Mouse (Mus musculus): ENCODE measurements around the gene Odf3l1. TPM values are rescaled to one million over a fixed set of nuclear protein-coding genes. Genes with fewer than 3 reads are reported as not detected.

The Odf3l1 gene
- total and polyA plus RNA-seq, 2 experiments from 2014 or later = 0.12 TPM; not detected in 1

GRCm38 (mm10) chr9:56825476-56826213, 38.8 kb downstream of the Odf3l1 start:
- no peak overlapping the region for H3K27ac ChIP-seq (ENCODE audit: low read depth, low read length)
- WGBS = 18% methylated on average over 21 of the region's 21 CpGs

DNA sequence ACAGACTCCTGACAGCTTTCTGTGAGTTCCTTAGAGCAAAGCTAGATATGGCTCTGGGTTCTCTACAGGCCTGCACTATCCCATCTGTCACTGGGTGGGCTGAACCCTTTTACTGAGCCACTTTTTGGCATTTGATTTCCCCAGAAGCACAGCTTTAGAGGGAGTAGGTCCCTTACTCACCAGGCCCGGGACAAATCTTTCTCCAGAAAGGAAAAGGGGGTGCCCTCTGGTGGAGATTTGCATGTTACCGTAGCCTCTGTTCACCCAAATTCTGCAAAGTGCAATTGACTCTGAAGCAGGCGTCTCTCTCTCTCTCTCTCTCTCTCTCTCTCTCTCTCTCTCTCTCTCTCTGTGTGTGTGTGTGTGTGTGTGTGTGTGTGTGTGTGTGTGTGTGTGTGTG, 39.6 kb downstream of the Odf3l1 start:
- ATAC-seq (peak; percentile 82), DNase-seq (peak; percentile 74)
- TF ChIP-seq CTCF (IDR thresholded peaks at IDR 0.05; ENCODE audit: low read depth) = peak; percentile 73
- peak overlapping the region; percentile 47; the same call in 1 of the 2 replicates for H3K4me2 ChIP-seq (ENCODE audit: low read depth)
- H3K4me3 ChIP-seq (ENCODE audit: low read depth, low read length) = no peak overlapping the region
- no peaks in the 10 kb centered on the region for H3K9me3 ChIP-seq (ENCODE audit: low read length)
- H3K4me1 ChIP-seq (ENCODE audit: insufficient read depth) = 0 out of 2 replicates have a peak, but pooled peaks cover under 1% of the 10 kb centered on the region
- no peaks in the 10 kb centered on the region for H3K36me3 ChIP-seq (ENCODE audit: insufficient read depth)
- no peak overlapping the region for H3K9ac ChIP-seq
- no peaks in the 10 kb centered on the region for H3K27me3 ChIP-seq (ENCODE audit: insufficient read depth, low read length)
- 2% methylated on average over 3 of the region's 3 CpGs for WGBS
- no peak overlapping the region for H3K27ac ChIP-seq (ENCODE audit: low read depth, low read length)

More at GRCm38 (mm10) chr9:56825476-56826213, 38.8 kb downstream of the Odf3l1 start:
- Histone ChIP-seq H3K4me3 (ENCODE audit: low read depth, low read length) (0 out of 2 replicates have a peak overlapping the region, but pooled peaks have one; percentile 12), H3K4me2 (ENCODE audit: low read depth) (peak overlapping the region; percentile 47), H3K4me1 (ENCODE audit: insufficient read depth) (0 out of 2 replicates have a peak, but pooled peaks cover 6% of the 10 kb centered on the region), H3K27me3 (ENCODE audit: insufficient read depth, low read length) (no peaks in the 10 kb centered on the region), H3K9ac (peak overlapping the region; percentile 19; the same call in 1 of the 2 replicates), H3K36me3 (ENCODE audit: insufficient read depth) (no peaks in the 10 kb centered on the region), H3K9me3 (ENCODE audit: low read length) (no peaks in the 10 kb centered on the region)
- TF ChIP-seq CTCF (IDR thresholded peaks at IDR 0.05; ENCODE audit: low read depth) = no peak
- DNase-seq (no peak), ATAC-seq (0 out of 2 replicates have a peak, but pooled peaks have one; percentile 45)

GRCm38 (mm10) chr9:56810916-56811315, 53.6 kb downstream of the Odf3l1 start:
- no peak for DNase-seq
- no peak overlapping the region for H3K9ac ChIP-seq
- H3K4me1 ChIP-seq (ENCODE audit: insufficient read depth) = no peaks in the 10 kb centered on the region
- no peaks in the 10 kb centered on the region for H3K9me3 ChIP-seq (ENCODE audit: low read length)
- no peak overlapping the region for H3K4me2 ChIP-seq (ENCODE audit: low read depth)
- WGBS = 88% methylated on average over 1 of the region's 1 CpGs
- H3K27me3 ChIP-seq (ENCODE audit: insufficient read depth, low read length) = no peaks in the 10 kb centered on the region
- no peak for ATAC-seq
- no peaks in the 10 kb centered on the region for H3K36me3 ChIP-seq (ENCODE audit: insufficient read depth)
- no peak for TF ChIP-seq CTCF (IDR thresholded peaks at IDR 0.05; ENCODE audit: low read depth)
- H3K27ac ChIP-seq (ENCODE audit: low read depth, low read length) = no peak overlapping the region
- H3K4me3 ChIP-seq (ENCODE audit: low read depth, low read length) = no peak overlapping the region

GRCm38 (mm10) chr9:56807990-56808389, 56.5 kb downstream of the Odf3l1 start:
- no peaks in the 10 kb centered on the region for H3K4me1 ChIP-seq (ENCODE audit: insufficient read depth)
- H3K27me3 ChIP-seq (ENCODE audit: insufficient read depth, low read length) = no peaks in the 10 kb centered on the region

GRCm38 (mm10) chr9:56803146-56803545, 61.3 kb downstream of the Odf3l1 start:
- no peak overlapping the region for H3K4me2 ChIP-seq (ENCODE audit: low read depth)
- TF ChIP-seq CTCF (IDR thresholded peaks at IDR 0.05; ENCODE audit: low read depth) = no peak
- H3K27me3 ChIP-seq (ENCODE audit: insufficient read depth, low read length) = peaks cover 12% of the 10 kb centered on the region
- no peaks in the 10 kb centered on the region for H3K36me3 ChIP-seq (ENCODE audit: insufficient read depth)
- no peak overlapping the region for H3K27ac ChIP-seq (ENCODE audit: low read depth, low read length)
- no peaks in the 10 kb centered on the region for H3K4me1 ChIP-seq (ENCODE audit: insufficient read depth)
- WGBS = 66% methylated on average over 7 of the region's 7 CpGs
- H3K4me3 ChIP-seq (ENCODE audit: low read depth, low read length) = no peak overlapping the region
- ATAC-seq = peak; percentile 59; the same call in 1 of the 2 replicates
- no peak overlapping the region for H3K9ac ChIP-seq
- DNase-seq = no peak
- H3K9me3 ChIP-seq (ENCODE audit: low read length) = no peaks in the 10 kb centered on the region

More at GRCm38 (mm10) chr9:56807990-56808389, 56.5 kb downstream of the Odf3l1 start:
- Histone ChIP-seq H3K4me2 (ENCODE audit: low read depth) (no peak overlapping the region), H3K4me3 (ENCODE audit: low read depth, low read length) (no peak overlapping the region), H3K9ac (no peak overlapping the region), H3K36me3 (ENCODE audit: insufficient read depth) (no peaks in the 10 kb centered on the region), H3K27ac (ENCODE audit: low read depth, low read length) (no peak overlapping the region), H3K9me3 (ENCODE audit: low read length) (no peaks in the 10 kb centered on the region)
- no peak for TF ChIP-seq CTCF (IDR thresholded peaks at IDR 0.05; ENCODE audit: low read depth)
- no peak for ATAC-seq
- no peak for DNase-seq
- 88% methylated on average over 6 of the region's 6 CpGs for WGBS

Other genes with a start within 250 kb of the Odf3l1 start
- gene Lingo1, start 68.2 kb downstream of the Odf3l1 start, total RNA-seq (2014; rRNA removed) = 90.3 and 103 TPM in 2 replicates
- 98.6 and 114 TPM in 2 replicates for gene Lingo1, start 68.2 kb downstream of the Odf3l1 start, polyA plus RNA-seq (2015; fragmentation: Nextera tagmentation; extraction: Ambion mirVana)
- gene Cspg4, start 354 bp upstream of the Odf3l1 start, total RNA-seq (2014; rRNA removed) = 19.4 and 24.7 TPM in 2 replicates
- gene Cspg4, start 354 bp upstream of the Odf3l1 start, polyA plus RNA-seq (2015; fragmentation: Nextera tagmentation; extraction: Ambion mirVana) = 5.1 and 7.5 TPM in 2 replicates
- 3.7 and 5.8 TPM in 2 replicates for gene Snx33, start 63.7 kb upstream of the Odf3l1 start, total RNA-seq (2014; rRNA removed)
- 1.2 and 1.3 TPM in 2 replicates for gene Snx33, start 63.7 kb upstream of the Odf3l1 start, polyA plus RNA-seq (2015; fragmentation: Nextera tagmentation; extraction: Ambion mirVana)
- gene Imp3, start 72.8 kb upstream of the Odf3l1 start, total RNA-seq (2014; rRNA removed) = 125 and 136 TPM in 2 replicates
- gene Imp3, start 72.8 kb upstream of the Odf3l1 start, polyA plus RNA-seq (2015; fragmentation: Nextera tagmentation; extraction: Ambion mirVana) = 87.5 and 104 TPM in 2 replicates
- gene Snupn, start 86.2 kb upstream of the Odf3l1 start, total RNA-seq (2014; rRNA removed) = 21.4 and 21.9 TPM in 2 replicates
- gene Snupn, start 86.2 kb upstream of the Odf3l1 start, polyA plus RNA-seq (2015; fragmentation: Nextera tagmentation; extraction: Ambion mirVana) = 19.4 and 23.2 TPM in 2 replicates
- gene Ptpn9, start 130.2 kb upstream of the Odf3l1 start, total RNA-seq (2014; rRNA removed) = 38.3 and 51.5 TPM in 2 replicates
- 16.2 and 21.3 TPM in 2 replicates for gene Ptpn9, start 130.2 kb upstream of the Odf3l1 start, polyA plus RNA-seq (2015; fragmentation: Nextera tagmentation; extraction: Ambion mirVana)
- 27.7 and 37.5 TPM in 2 replicates for gene Sin3a, start 207.4 kb upstream of the Odf3l1 start, total RNA-seq (2014; rRNA removed)
- gene Sin3a, start 207.4 kb upstream of the Odf3l1 start, polyA plus RNA-seq (2015; fragmentation: Nextera tagmentation; extraction: Ambion mirVana) = 11.5 and 16.6 TPM in 2 replicates